Mouse (Mus musculus) heart, postnatal 14 days (tissue): ENCODE results near the gene Pou6f1. TPM values are rescaled to one million over a fixed set of nuclear protein-coding genes. Genes with fewer than 3 reads are reported as not detected.

Experiments used
- DNase-seq, 2 experiments: peaks; one replicate each; pipeline ENCODE4 v3.0.0; 2021 to 2022
- intact Hi-C: fragments of 180-260 bp; cut with DNase I; formaldehyde crosslinking; loops from one replicate; pipeline ENCODE4 v1.15.1; 2025
- long read RNA-seq, 2 experiments: library from polyadenylated mRNA; stranded (forward); transcript quantifications; one replicate each; pipeline ENCODE4 v2.0.0; 2021
- total RNA-seq, 2 experiments: library from RNA; stranded (reverse); gene quantifications; 2 replicates each; pipeline ENCODE4 v1.2.3; 2021

The Pou6f1 gene
- total RNA-seq: 10 to 100 TPM; 13.2 to 14.6 TPM
- long read RNA-seq, experiment 1, partial matches to known transcripts: 1 of 8 reads
- long read RNA-seq, experiment 1, other reads (novel, unspliced or antisense): 7 of 8 reads
- long read RNA-seq, experiment 2, partial matches to known transcripts: 2 of 12 reads
- long read RNA-seq, experiment 2, other reads (novel, unspliced or antisense): 10 of 12 reads

GRCm38 (mm10) chr15:100599276-100600046, at the start of gene Pou6f1:
TSS of gene Pou6f1 (minus strand) at chr15:100599984.
- intact Hi-C loops: loop anchor here (5.0 kb wide), 1 partner anchor 107 kb away; no protein-coding TSS in a partner anchor
- peak; percentile 69 to 74 for DNase-seq

- DNase-seq: no peak
- intact Hi-C loops: no loop called here
These were observed 46.4 kb upstream of the Pou6f1 start for GRCm38 (mm10) chr15:100646161-100646560.

DNA sequence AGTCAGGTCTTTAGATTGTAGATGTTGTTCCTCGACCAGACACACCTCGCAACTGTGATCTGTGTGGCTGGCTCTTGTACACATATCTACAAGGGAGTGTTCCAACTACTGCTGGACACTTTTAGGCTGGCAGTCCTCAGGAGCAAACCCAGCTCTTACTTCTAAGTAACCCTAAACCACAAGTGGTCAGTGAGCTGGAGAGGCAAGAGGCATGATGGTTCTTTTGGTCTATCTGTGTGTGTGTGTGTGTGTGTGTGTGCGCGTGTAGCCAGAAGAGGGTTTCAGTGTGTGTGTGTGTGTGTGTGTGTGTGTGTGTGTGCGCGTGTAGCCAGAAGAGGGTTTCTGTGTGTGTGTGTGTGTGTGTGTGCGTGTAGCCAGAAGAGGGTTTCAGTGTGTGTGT, 42.7 kb upstream of the Pou6f1 start:
- intact Hi-C loops: no loop called here
- no peak for DNase-seq

DNA sequence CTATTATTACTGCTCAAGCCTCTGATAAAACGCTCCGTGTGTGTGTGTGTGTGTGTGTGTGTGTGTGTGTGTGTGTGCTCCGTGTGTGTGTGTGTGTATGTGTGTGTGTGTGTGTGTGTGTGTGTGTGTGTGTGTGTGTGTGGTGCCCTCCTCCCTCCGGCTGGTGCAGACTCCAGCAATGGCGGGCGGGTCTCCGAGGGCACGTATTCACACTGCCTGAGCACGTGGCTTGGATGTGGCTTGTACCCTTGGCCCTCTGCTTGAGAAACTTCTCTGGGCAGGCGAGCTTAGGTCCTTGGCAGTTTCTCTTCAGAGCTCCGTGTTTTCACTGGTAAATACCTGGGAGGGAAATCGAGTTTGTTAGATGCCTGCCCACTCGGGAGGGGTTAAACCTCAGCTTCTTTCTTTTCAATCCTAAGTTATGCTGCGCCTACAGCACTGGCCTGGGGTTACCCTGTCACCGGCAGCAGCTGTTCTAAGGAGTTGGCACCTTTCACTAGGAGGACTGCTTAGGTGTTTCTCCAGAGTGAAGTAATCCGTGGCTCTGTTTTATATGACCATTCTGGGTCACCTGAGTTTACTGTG, 41.5 kb upstream of the Pou6f1 start:
- intact Hi-C loops: no loop called here
- DNase-seq: no peak

GRCm38 (mm10) chr15:100639972-100640750, 40.4 kb upstream of the Pou6f1 start:
- intact Hi-C loops: loop anchor here (5.0 kb wide), 1 partner anchor 42 kb away; no protein-coding TSS in a partner anchor

GRCm38 (mm10) chr15:100637661-100638060, 37.9 kb upstream of the Pou6f1 start:
- intact Hi-C loops: loop anchor here (2.0 to 5.0 kb wide), 2 partner anchors 17 to 45 kb away; no protein-coding TSS in a partner anchor
- DNase-seq: peak; percentile 49 to 51

More at GRCm38 (mm10) chr15:100639972-100640750, 40.4 kb upstream of the Pou6f1 start:
- DNase-seq: no peak

GRCm38 (mm10) chr15:100636700-100637501, 37.1 kb upstream of the Pou6f1 start, which contains the start of gene Smagp:
TSS of gene Smagp (minus strand) at chr15:100636940.
- DNase-seq: peak; percentile 71 to 79
- intact Hi-C loops: loop anchor here (2.0 to 5.0 kb wide), 2 partner anchors 16 to 45 kb away; no protein-coding TSS in a partner anchor

DNA sequence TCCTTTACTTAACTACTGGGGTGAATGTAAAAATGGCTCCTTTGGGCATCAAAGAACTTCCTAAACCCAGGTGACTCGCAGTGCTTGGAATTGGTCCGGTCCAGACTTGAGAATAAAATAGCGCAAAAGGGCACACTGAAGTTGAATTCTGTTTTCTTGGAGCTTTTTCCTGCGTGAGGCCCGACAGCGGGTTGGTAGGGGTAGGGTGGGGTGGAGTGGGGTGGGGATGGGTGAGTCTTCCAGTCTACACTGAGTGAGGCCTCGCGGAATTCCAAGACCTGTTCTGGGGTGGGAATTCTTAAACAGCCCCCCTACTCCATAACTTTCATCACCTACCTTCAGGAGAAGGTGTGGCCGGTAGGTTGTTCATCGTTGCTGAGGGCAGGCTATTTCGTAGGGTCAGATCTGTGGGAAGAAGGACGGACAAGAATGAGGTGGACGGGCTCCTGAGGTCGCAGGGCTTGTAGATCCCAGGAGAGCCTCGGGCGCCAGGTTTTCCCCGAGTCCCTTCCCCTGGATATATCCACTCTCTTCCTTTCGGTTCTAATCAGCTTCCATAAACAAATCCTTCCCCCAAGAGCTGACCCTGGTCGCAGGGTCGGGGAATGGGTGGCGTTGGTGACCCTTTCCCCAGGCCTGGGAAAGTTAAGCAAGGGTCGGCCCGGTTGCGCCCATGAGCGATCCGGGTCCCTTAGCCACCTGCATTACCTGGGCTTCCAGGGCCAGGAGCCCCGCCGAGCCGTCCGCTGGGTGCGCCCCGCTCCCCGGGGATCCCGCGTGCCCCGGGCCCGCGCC, 36.3 kb upstream of the Pou6f1 start:
- intact Hi-C loops: loop anchor here (2.0 to 5.0 kb wide), 2 partner anchors 15 to 46 kb away; no protein-coding TSS in a partner anchor
- no peak for DNase-seq

DNA sequence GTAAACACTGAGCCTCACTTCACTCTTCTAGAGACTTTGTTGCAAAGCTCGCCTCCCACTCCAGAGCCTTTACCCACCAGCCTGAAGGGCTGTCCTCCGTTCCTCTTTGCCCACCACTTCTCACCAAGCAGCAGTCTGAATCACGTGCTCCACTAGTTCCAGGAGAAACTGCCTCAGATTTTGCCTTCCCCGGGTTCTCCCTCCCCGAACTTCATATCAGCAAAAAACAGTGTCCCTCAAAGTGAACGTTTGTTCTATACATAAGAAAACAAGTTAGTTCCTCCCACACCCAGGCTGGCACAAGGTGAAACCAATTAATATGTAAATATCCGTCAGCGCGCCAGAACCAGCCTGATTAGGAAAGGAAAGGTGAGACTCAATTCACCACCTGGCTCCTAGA, 35.5 kb upstream of the Pou6f1 start:
- intact Hi-C loops: loop anchor here (5.0 kb wide), 1 partner anchor 47 kb away; no protein-coding TSS in a partner anchor
- no peak for DNase-seq

- DNase-seq: no peak
- intact Hi-C loops: no loop called here
These were observed 33.6 kb upstream of the Pou6f1 start for GRCm38 (mm10) chr15:100633341-100633740.

DNA sequence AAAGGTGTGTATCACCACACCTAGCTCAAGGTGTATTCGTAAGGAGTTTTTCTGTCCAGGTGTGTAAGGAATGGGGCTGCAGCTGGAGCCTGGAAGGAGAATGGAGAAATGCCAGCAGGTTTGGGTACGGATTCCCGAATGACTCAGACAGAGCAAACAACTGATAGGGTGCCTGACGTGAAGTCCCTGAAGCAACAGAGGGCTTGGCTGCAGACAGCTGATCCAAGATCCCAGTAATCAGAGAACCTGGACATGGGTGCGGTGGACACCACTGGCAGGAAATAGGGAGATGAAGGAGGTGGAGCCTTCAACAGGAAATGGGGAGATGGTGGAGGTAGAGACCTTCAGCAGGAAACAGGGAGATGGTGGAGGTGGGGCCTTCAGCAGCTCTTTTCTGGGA, 32.5 kb upstream of the Pou6f1 start:
- DNase-seq: no peak
- intact Hi-C loops: no loop called here

DNA sequence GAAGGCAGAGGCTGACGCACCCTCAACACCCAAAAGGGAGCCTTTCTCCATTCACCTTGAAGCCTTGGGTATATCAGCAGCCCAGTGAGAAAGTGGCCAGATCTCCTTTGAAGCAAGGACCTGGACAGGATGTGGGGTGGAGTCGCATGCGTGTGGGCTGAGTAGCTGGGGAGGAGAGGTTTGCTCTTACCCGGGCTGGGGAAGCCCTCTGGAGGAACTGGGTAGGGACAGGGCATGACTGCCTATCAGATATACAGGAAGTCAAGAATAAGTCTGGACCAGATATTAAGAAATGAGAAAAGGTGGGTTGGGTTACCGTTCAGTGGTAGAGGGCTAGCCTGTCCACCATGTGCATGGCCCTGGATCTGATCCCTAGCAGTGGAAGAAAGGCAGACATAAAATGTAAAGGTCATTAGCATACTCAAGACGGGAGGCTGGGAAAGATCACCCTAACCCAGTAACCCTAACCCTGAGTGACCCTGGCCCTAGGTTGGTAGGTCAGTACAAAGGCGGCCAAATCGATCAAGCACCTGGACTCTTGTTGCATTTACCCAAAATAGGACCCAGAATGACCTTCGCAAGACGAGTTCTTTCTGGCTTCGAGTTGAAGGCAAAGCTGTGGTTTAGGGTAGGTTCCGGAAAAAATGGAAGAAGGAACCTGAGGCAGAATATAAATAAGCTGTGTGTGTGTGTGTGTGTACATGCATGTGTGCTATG, 31.8 kb upstream of the Pou6f1 start:
- DNase-seq: no peak
- intact Hi-C loops: no loop called here

DNA sequence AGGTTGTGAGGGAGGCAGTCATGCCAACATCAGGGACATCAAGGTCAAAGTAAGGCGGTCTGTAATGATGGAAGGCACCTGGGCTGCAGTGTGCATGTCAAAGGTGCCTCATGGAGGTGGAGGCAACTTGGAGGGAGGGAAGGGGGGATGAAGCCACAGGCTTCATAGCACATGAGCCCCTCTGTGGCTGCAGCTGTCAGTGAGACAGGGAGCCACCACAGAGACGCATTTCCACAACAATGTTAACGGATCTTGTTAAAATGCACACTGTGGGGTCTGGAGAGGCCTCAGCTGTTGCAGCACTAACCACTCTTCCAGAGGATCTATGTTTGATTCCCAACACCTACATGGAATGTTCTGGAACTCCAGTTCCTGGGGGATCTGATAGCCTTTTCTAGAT, 30.3 kb upstream of the Pou6f1 start:
- intact Hi-C loops: no loop called here
- DNase-seq: no peak

- DNase-seq: no peak
- intact Hi-C loops: no loop called here
These were observed 29.0 kb upstream of the Pou6f1 start for GRCm38 (mm10) chr15:100628797-100629196.

DNA sequence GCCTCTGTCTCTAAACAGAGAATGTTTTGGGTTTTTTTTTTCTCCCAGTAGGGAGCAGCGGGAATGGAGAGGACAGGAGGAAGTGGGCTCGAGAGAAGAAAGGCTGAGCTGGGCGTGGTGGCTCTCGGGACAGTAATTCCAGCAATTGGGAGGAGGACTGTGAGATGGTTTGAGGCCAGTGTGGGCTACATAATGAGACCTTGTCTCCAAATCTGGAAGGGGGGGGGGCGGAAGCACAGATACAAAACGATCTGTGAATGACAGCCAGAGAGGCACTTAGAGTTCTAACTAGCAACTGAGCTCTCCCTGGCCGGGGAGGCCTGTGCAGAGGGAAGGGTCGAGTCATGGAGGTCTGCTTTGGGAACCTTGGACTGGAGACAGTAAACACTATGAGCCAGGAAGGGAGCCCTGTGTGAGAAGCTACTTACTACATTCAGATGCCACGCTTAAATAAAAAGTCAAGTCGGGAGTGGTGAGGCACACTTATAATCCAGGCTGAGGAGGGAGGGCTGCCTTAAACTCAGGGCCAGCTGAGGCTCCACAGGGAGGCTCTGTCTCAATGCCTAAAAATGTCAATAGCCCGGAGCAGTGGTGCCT, 28.1 kb upstream of the Pou6f1 start:
- intact Hi-C loops: no loop called here
- DNase-seq: no peak

DNA sequence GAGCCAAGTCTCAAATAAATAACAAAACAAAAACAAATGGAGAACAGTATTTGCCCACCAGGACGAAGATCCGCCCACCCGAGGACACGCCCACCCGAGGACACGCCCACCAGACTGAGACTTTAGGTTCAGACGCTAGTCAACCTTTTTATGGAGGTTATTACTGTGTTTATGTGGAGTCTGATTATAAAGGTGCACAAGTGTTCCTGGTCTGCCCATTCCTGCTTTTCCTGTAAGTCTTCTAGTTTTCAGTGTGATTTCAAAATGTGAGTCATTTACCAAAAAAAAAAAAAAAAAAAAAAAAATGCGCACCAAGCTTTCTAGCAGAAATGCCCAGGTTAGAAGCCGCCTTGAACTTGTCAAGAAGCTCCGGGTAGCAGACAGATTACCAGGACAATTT, 27.5 kb upstream of the Pou6f1 start:
- intact Hi-C loops: no loop called here
- DNase-seq: no peak

DNA sequence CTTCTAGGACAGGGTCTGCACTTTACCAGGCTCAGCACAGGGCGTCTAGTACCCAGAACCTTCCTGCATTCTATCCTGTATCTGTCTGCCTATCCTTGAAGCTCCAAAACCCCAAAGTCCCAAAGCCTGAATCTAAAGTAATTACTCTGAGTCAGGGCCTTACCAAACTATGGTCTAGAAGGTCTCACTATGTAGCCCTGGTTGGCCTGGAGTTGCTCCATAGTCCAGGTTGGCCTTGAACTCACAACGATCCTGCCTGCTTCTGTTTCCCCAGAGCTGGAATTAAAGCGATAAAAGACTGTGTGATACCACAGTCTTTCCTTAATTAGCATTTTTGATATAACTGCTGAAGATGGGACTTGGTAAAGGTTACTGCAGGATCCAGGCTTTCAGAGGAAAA, 24.7 kb upstream of the Pou6f1 start:
- DNase-seq: no peak
- intact Hi-C loops: no loop called here

- intact Hi-C loops: no loop called here
These were observed 24.0 kb upstream of the Pou6f1 start for GRCm38 (mm10) chr15:100623754-100624153.

More at GRCm38 (mm10) chr15:100623754-100624153, 24.0 kb upstream of the Pou6f1 start:
- no peak for DNase-seq
